ENCODE assay signal across 11 mouse cellular contexts in genomic region chr17:71098606-71099005, GRCm38 (mm10).
"Had no signal": no experiment of that assay in that cellular context is flagged by ENCODE, and none has a peak within 500 bp of the region (broad histone marks: within the 10 kb centered on the region; RNA-seq: fewer than 3 reads in every experiment).

No protein-coding gene starts in this region.

- DNase-seq: left cerebral cortex, postnatal 4 days; midbrain, embryonic 14.5 days; right cerebral cortex, adult 18-20 months; right cerebral cortex, postnatal 25 days; thymus, postnatal 4 days had no signal

- H3K27ac ChIP-seq: limb, embryonic 13.5 days; liver, embryonic 14.5 days; midbrain, embryonic 10.5 days; neural tube, embryonic 15.5 days; stomach, postnatal 0 days had no signal

- H3K4me3 ChIP-seq: limb, embryonic 13.5 days; midbrain, embryonic 10.5 days; myocyte; neural tube, embryonic 15.5 days had no signal

- H3K27me3 ChIP-seq: limb, embryonic 13.5 days; neural tube, embryonic 15.5 days had no signal

- H3K36me3 ChIP-seq: limb, embryonic 13.5 days; midbrain, embryonic 10.5 days; neural tube, embryonic 15.5 days had no signal

- H3K4me1 ChIP-seq: neural tube, embryonic 15.5 days had no signal
